Mouse (Mus musculus) monocyte, adult 2 months (primary cell): ENCODE data around the gene Vmn1r26.
"Not testable (repeated sequence)": the region's sequence is repeated elsewhere in the genome, so short reads cannot be mapped to it uniquely, and the experiment has no call there.

Experiments
- DNase-seq, 2 experiments: peaks; one replicate each; pipeline ENCODE4 v3.0.0; 2022; ENCODE audit warnings: low spot score in 2 of 2, low read depth in 1 of 2

Vmn1r26 gene

GRCm38 (mm10) chr6:58015059-58015458, at the start of gene Vmn1r26:
TSS of gene Vmn1r26 (minus strand) at chr6:58015159.
- no peak for DNase-seq

DNA sequence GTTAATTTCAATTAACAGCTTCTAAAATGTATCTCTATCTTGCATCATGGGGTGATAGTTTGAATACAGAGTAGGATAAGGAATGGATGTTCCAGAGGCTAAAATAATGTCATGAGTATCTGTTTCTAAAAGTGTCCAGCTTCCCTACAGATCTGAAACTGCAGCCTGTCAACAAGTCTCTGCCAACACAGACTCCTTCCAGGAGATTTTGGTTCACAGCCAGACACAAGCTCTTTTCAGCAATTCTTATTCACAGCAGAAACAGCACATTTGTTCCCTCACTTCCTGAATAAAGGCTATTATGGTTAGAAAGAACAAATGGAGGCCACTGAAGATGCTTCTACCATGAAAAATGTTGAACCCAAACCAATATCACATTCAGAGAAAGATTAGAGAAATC, 29.1 kb upstream of the Vmn1r26 start:
- DNase-seq, result no peak

- DNase-seq, result not testable (repeated sequence)
These were observed 2.5 kb upstream of the Vmn1r26 start for GRCm38 (mm10) chr6:58017478-58017877.

GRCm38 (mm10) chr6:57980710-57981109, 34.2 kb downstream of the Vmn1r26 start, which contains the start of gene Vmn1r25:
TSS of gene Vmn1r25 (minus strand) at chr6:57980810.
- no peak for DNase-seq

DNA sequence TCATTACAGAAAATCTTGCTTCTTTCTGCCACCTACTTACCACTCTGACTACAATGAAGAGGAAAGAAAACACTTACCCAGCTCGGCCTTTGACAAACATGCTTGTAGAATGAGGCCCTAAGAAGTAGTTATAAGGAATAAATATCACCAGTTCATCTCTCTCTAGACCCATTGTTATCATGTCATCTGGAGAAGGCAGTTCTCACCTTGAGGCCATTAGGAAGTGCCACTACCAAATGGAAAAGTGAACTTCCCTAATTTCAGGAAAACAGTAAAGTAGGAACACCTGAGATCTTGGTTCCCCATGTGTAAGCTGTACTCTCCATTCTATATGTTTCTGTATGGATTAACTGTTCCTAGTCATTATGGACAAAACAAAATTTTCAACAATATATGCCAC, 53.6 kb downstream of the Vmn1r26 start, which contains the start of gene Vmn1r24:
TSS of gene Vmn1r24 (minus strand) at position 101 of the 400 bp plus-strand sequence.
- not testable (repeated sequence) for DNase-seq
